Mouse (Mus musculus) kidney, postnatal 10 days (tissue): ENCODE measurements at regions not wholly inside any gene's neighbourhood (a gene's known extent, or its start where the extent isn't known, plus 50 kb on each side); places are given as distances from the start of the nearest gene placed in this dataset.

ENCODE experiments used
- DNase-seq: peaks from one replicate; pipeline ENCODE4 v3.0.0; 2021; ENCODE audit warnings: mixed read lengths

- DNase-seq = no peak
Measured at GRCm38 (mm10) chrX:99540087-99540576, 69.1 kb upstream of the Pja1 start.

- no peak for DNase-seq
Measured at GRCm38 (mm10) chrX:99539684-99540083, 68.6 kb upstream of the Pja1 start.

GRCm38 (mm10) chrX:99537814-99538213 lies 66.7 kb upstream of the Pja1 start:
- DNase-seq = no peak

GRCm38 (mm10) chrX:99534922-99535321 lies 63.8 kb upstream of the Pja1 start:
- DNase-seq = peak; percentile 31

GRCm38 (mm10) chrX:99531154-99531553 lies 60.1 kb upstream of the Pja1 start:
- no peak for DNase-seq

- DNase-seq = no peak
Measured at GRCm38 (mm10) chrX:99530511-99530910, 59.4 kb upstream of the Pja1 start.

- no peak for DNase-seq
Measured at GRCm38 (mm10) chrX:99523306-99523705, 52.2 kb upstream of the Pja1 start.

GRCm38 (mm10) chrX:99522830-99523229 lies 51.8 kb upstream of the Pja1 start:
- peak; percentile 83 for DNase-seq

- DNase-seq = no peak
Measured at GRCm38 (mm10) chrX:99522289-99522688, 51.2 kb upstream of the Pja1 start.

GRCm38 (mm10) chrX:99521866-99522265 lies 50.8 kb upstream of the Pja1 start:
- no peak for DNase-seq
